Mouse (Mus musculus) midbrain, embryonic 13.5 days (tissue): Measurements from ENCODE around the gene Car11. TPM values are rescaled to one million over a fixed set of nuclear protein-coding genes. Genes with fewer than 3 reads are reported as not detected.

Experiments used
- ATAC-seq: fragments of 200-750 bp; cut with Nextera tagmentation; 2 replicates; pipeline ENCODE4 v1.8.0; 2017; ENCODE audit warnings: mild to moderate bottlenecking, moderate TSS enrichment, moderate library complexity
- H3K27ac ChIP-seq: fragments of 300-500 bp; sonication (generic); 2 replicates; pipeline ENCODE4 v1.5.1; 2015; ENCODE audit warnings: inconsistent platforms, mild to moderate bottlenecking, moderate library complexity
- H3K27me3 ChIP-seq: fragments of 300-500 bp; sonication (generic); 2 replicates; pipeline ENCODE4 v1.6.1; 2015; ENCODE audit warnings: mild to moderate bottlenecking, inconsistent platforms
- H3K36me3 ChIP-seq: fragments of 300-500 bp; sonication (generic); 2 replicates; pipeline ENCODE4 v1.6.1; 2015; ENCODE audit warnings: mild to moderate bottlenecking, inconsistent platforms
- H3K4me1 ChIP-seq: fragments of 300-500 bp; sonication (generic); replicated peaks from 2 replicates; pipeline ENCODE4 v1.6.1; 2015; ENCODE audit warnings: inconsistent platforms
- H3K4me2 ChIP-seq: fragments of 300-500 bp; sonication (generic); replicated peaks from 2 replicates; pipeline ENCODE4 v1.6.1; 2015; ENCODE audit warnings: moderate library complexity, mild to moderate bottlenecking, inconsistent platforms
- H3K4me3 ChIP-seq: fragments of 300-500 bp; sonication (generic); replicated peaks from 2 replicates; pipeline ENCODE4 v1.5.1; 2015; ENCODE audit warnings: mild to moderate bottlenecking, inconsistent platforms
- H3K9ac ChIP-seq: fragments of 300-500 bp; sonication (generic); replicated peaks from 2 replicates; pipeline ENCODE4 v1.6.1; 2015; ENCODE audit warnings: mild to moderate bottlenecking, inconsistent platforms
- H3K9me3 ChIP-seq: fragments of 300-500 bp; sonication (generic); 2 replicates; pipeline ENCODE4 v1.6.1; 2016; ENCODE audit warnings: mild to moderate bottlenecking, inconsistent platforms
- WGBS: fragments of 180-500 bp; shearing (Covaris S2); methylation state at CpG from one replicate; pipeline ENCODE4 v1.1.7; 2015; 5-methylcytosine and 5-hydroxymethylcytosine counted together
- polyA plus RNA-seq: library from polyadenylated mRNA; unstranded; fragments of >200 nt; fragmentation: Nextera tagmentation; extraction: Ambion mirVana; gene quantifications from 2 replicates; pipeline ENCODE4 v1.2.1, GENCODE M21; 2015

Gene Car11
- polyA plus RNA-seq, 1 experiment from 2014 or later: 40.0 TPM

- WGBS: 12% methylated on average over 14 of the region's 14 CpGs
- H3K9ac ChIP-seq: peak overlapping the region; percentile 79
- peak; percentile 59 for ATAC-seq
- H3K36me3 ChIP-seq: peaks cover 46% of the 10 kb centered on the region
- peak overlapping the region; percentile 82 for H3K4me3 ChIP-seq
- peak overlapping the region; percentile 81 for H3K4me2 ChIP-seq
- H3K9me3 ChIP-seq: no peaks in the 10 kb centered on the region
- no peaks in the 10 kb centered on the region for H3K27me3 ChIP-seq
- H3K27ac ChIP-seq: peak overlapping the region; percentile 30; the same call in 1 of the 2 replicates
- peaks cover 60% of the 10 kb centered on the region for H3K4me1 ChIP-seq
Observed at GRCm38 (mm10) chr7:45714630-45715089, 15.0 kb downstream of the Car11 start.

DNA sequence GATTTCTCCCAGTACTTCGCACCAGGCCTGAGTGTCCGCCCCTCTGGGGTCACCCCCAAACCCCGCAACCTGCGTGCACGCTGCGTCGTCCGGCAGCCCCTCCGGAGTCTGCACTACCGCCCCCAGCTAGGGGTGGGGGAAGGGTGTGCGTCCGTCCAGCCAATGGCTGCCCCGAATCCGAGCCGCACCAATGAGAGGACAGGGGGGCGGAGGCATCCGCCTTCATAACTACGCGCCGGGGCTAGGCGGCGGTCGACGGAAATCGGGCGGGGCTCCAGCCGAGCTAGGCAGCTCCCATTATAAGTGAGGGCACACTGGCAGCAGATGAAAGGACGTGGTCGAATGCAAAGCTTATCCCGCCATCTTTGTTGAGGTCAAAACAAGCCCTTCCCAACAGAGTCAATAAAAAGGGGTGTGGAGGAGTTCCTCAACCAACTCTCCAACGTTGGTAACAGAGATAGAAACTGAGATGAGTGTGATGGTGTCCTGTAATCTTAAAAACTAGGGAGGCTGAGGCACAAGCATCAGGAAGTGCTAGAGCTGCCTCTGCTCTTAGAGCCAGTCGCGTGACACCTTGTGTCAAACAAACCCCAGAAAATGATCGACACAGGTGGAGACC, 15.6 kb downstream of the Car11 start, which contains the start of gene Rpl18:
Rpl18 (plus strand) TSS at position 368 of the 619 bp plus-strand sequence.
- H3K27me3 ChIP-seq: no peaks in the 10 kb centered on the region
- H3K9me3 ChIP-seq: no peaks in the 10 kb centered on the region
- peak within 1 kb of the TSS; percentile 91 for H3K9ac ChIP-seq
- ATAC-seq: peak; percentile 92
- H3K4me2 ChIP-seq: peak within 1 kb of the TSS; percentile 81
- peak within 1 kb of the TSS; percentile 83 for H3K27ac ChIP-seq
- peaks cover 46% of the 10 kb centered on the region for H3K36me3 ChIP-seq
- peaks cover 59% of the 10 kb centered on the region for H3K4me1 ChIP-seq
- peak within 1 kb of the TSS; percentile 82 for H3K4me3 ChIP-seq
- 8% methylated on average over 34 of the region's 34 CpGs for whole genome bisulfite sequencing

DNA sequence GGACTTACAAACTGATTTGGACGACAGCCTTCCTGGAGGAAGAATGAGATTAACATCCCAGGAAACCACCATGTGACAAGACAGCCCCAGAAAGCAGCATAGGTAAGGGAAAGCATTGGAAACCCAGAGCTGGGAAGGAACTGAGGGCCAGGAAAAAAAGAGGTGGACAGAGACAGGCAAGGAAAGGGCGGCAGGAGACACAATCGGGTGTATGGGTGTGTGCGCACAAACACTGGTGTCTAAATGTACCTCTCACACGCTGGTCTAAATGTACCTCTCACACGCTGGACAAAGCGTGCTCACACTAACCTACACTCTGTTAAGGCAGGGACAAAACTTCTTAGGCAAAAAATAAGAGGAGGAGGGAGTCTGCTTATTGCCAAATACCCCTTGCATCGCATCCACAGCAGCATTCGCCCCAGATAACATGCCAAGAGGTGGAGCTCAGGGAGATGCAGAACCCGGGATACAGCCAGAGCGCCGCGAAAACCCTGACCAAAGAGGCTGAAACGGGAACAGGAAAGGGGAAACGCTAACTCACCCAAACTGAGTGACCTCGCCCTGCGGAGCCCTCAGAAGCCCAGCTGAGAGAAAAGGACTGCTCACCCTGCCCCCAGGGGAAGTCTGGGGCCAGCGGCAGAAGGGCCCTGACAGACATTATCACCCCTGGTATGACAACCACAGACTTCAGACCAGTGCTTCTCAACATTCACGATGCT, 16.3 kb downstream of the Car11 start:
- Histone ChIP-seq H3K4me1 (peaks cover 54% of the 10 kb centered on the region), H3K9me3 (no peaks in the 10 kb centered on the region), H3K4me2 (peak overlapping the region; percentile 81), H3K27ac (peak overlapping the region; percentile 83), H3K4me3 (peak overlapping the region; percentile 82), H3K36me3 (peaks cover 46% of the 10 kb centered on the region), H3K9ac (peak overlapping the region; percentile 91; the same call in 1 of the 2 replicates), H3K27me3 (no peaks in the 10 kb centered on the region)
- no peak for ATAC-seq
- WGBS: 85% methylated on average over 19 of the region's 19 CpGs

- WGBS: 88% methylated on average over 3 of the region's 3 CpGs
- Histone ChIP-seq H3K27me3 (no peaks in the 10 kb centered on the region), H3K4me3 (peak overlapping the region; percentile 82), H3K9me3 (no peaks in the 10 kb centered on the region), H3K27ac (no peak overlapping the region), H3K36me3 (peaks cover 46% of the 10 kb centered on the region), H3K4me1 (peaks cover 56% of the 10 kb centered on the region), H3K4me2 (peak overlapping the region; percentile 81), H3K9ac (peak overlapping the region; percentile 91)
- no peak for ATAC-seq
Observed at GRCm38 (mm10) chr7:45716460-45716857, 16.8 kb downstream of the Car11 start.

DNA sequence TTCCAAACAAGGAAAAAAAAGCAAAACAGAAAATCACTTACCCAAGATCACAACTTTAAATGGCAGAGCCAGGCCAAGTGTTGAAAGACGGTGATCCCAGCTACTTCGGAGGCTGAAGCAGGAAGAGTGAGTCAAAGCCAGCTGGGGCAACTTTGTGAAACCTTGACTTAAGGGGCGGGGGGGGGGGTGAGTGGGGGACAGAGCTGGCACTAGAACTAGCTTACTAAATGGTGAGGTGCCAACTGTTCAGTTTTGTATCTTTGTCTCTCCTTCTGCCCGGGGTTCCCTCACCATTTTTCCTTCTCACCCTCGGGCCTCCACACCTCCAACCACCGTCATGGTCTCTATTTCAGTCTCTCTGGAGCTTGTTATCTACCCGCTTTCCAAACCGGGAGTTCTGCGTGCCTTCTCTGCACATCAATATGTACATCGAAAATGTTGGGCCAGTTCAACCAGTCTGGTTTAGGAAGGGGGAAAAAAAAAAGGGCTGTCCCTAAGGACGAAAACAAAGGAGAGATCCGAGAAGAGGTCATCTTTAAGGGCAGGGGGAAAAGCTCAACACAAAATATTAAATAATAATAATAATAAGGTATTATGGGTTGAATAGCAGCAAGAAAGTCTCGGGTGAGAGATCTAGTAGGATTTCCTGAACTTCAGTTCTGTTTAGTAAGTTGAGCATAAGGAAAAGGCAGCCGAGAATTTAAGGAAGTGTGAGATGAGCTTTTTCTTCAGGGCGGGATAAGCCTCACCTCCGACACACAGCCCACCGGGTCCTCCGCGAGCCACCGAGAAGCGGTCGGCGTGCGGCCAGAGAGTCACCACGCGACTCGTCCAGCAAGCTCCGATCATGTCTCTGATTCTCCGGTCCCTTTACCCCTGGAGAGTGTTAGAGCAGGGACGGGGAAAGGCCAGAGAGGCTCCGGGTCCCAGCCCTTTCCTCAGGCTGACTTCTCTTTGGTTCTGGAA, 17.6 kb downstream of the Car11 start:
- H3K4me2 ChIP-seq: peak overlapping the region; percentile 81
- peaks cover 56% of the 10 kb centered on the region for H3K4me1 ChIP-seq
- ATAC-seq: peak; percentile 22
- no peaks in the 10 kb centered on the region for H3K9me3 ChIP-seq
- peak overlapping the region; percentile 90 for H3K27ac ChIP-seq
- H3K4me3 ChIP-seq: peak overlapping the region; percentile 82
- peak overlapping the region; percentile 91 for H3K9ac ChIP-seq
- 12% methylated on average over 31 of the region's 31 CpGs for WGBS
- H3K36me3 ChIP-seq: peaks cover 45% of the 10 kb centered on the region
- H3K27me3 ChIP-seq: no peaks in the 10 kb centered on the region

- Histone ChIP-seq H3K9ac (peak within 1 kb of the TSS; percentile 91), H3K4me1 (peaks cover 53% of the 10 kb centered on the region), H3K27me3 (no peaks in the 10 kb centered on the region), H3K4me2 (peak within 1 kb of the TSS; percentile 81), H3K27ac (peak within 1 kb of the TSS; percentile 90), H3K9me3 (no peaks in the 10 kb centered on the region), H3K4me3 (peak within 1 kb of the TSS; percentile 82), H3K36me3 (peaks cover 45% of the 10 kb centered on the region)
- ATAC-seq: peak; percentile 76
- under 1% methylated on average over 41 of the region's 41 CpGs for WGBS
Observed at GRCm38 (mm10) chr7:45717918-45718297, 18.3 kb downstream of the Car11 start, which contains the start of gene Sphk2. Gene Sphk2 (minus strand): TSS chr7:45718002.

- WGBS: under 1% methylated on average over 20 of the region's 20 CpGs
- Histone ChIP-seq H3K4me3 (peak overlapping the region; percentile 82), H3K36me3 (peaks cover 45% of the 10 kb centered on the region), H3K4me1 (peaks cover 52% of the 10 kb centered on the region), H3K27me3 (no peaks in the 10 kb centered on the region), H3K4me2 (peak overlapping the region; percentile 81), H3K27ac (peak overlapping the region; percentile 90), H3K9me3 (no peaks in the 10 kb centered on the region), H3K9ac (peak overlapping the region; percentile 91)
- ATAC-seq: no peak
Observed at GRCm38 (mm10) chr7:45718331-45718730, 18.7 kb downstream of the Car11 start.

DNA sequence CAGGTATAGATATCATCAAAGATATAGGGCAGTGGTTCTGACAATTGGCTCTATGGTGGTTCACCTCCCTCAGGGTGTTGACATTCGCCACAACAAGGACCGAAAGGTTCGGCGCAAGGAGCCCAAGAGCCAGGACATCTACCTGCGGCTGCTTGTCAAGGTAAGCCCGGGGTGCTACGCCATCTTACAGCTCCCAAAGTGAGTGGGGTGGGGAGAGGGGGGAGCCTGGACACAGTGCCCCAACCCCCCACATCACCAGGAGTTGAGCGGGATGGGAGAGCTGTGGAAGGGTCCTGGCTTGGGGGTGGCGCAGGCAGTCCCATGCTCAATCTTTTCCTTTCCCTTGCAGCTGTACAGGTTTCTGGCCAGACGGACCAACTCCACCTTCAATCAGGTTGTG, 19.5 kb downstream of the Car11 start:
- H3K36me3 ChIP-seq: peaks cover 51% of the 10 kb centered on the region
- no peaks in the 10 kb centered on the region for H3K27me3 ChIP-seq
- H3K9me3 ChIP-seq: no peaks in the 10 kb centered on the region
- WGBS: 90% methylated on average over 10 of the region's 10 CpGs
- H3K4me2 ChIP-seq: peak overlapping the region; percentile 81
- H3K27ac ChIP-seq: no peak overlapping the region
- peak overlapping the region; percentile 82 for H3K4me3 ChIP-seq
- ATAC-seq: no peak
- H3K9ac ChIP-seq: peak overlapping the region; percentile 91
- peaks cover 48% of the 10 kb centered on the region for H3K4me1 ChIP-seq

GRCm38 (mm10) chr7:45719738-45720412, 20.2 kb downstream of the Car11 start:
- Histone ChIP-seq H3K36me3 (peaks cover 58% of the 10 kb centered on the region), H3K4me3 (no peak overlapping the region), H3K27ac (no peak overlapping the region), H3K9ac (peak overlapping the region; percentile 91), H3K27me3 (no peaks in the 10 kb centered on the region), H3K9me3 (no peaks in the 10 kb centered on the region), H3K4me1 (peaks cover 41% of the 10 kb centered on the region), H3K4me2 (peak overlapping the region; percentile 81)
- no peak for ATAC-seq
- WGBS: 91% methylated on average over 16 of the region's 16 CpGs

DNA sequence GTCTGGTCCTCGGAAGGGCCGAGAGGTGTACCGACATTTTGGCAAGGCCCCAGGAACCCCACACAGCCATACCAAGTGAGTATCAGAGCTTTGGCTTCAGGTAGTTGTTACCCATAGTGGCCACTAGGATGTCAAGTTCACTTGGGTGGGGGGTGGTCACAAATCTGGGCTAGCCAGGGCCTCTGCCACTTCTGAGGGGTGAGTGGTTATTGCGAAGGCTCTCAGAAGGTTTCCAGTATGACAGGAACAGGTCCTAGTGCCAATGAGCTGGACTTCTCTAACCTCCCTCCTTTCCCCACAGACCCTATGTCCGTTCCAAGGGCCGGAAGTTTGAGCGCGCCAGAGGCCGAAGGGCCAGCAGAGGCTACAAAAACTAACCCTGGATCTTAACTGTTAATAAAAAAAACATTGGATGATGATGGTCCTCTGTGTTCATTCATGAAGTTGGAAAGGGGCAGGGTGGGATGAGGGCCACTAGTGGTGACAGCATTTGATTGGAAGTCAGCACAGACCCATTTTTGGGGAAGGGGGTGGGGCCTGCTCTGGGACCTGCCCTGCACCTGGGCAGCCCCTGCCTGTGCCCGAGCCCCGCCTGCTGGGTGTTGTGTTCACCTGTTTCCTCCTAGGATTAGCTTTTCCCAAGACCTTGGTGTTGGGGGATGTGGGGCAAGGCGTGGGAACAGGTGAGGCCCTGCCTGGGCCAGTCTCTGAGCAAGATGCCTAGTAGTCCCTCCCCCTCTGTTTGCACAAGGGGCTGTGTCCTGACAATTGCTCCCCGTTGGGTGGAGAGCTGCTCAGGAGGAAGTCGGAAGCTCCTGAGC, 21.0 kb downstream of the Car11 start, which contains the start of gene Fam83e:
Fam83e (plus strand) TSS at position 800 of the 821 bp plus-strand sequence.
- ATAC-seq: no peak
- Histone ChIP-seq H3K36me3 (peaks cover 66% of the 10 kb centered on the region), H3K4me1 (peaks cover 38% of the 10 kb centered on the region), H3K9me3 (no peaks in the 10 kb centered on the region), H3K4me2 (no peak within 1 kb of the TSS), H3K9ac (peak within 1 kb of the TSS; percentile 91; the same call in 1 of the 2 replicates), H3K27me3 (no peaks in the 10 kb centered on the region), H3K4me3 (no peak within 1 kb of the TSS), H3K27ac (peak within 1 kb of the TSS; percentile 28; the same call in 1 of the 2 replicates)
- 82% methylated on average over 14 of the region's 14 CpGs for WGBS
